Mouse (Mus musculus) hindbrain, embryonic 14.5 days (tissue): ENCODE data around the gene Lipc. TPM values are rescaled to one million over a fixed set of nuclear protein-coding genes. Genes with fewer than 3 reads are reported as not detected.

Experiments
- ATAC-seq: fragments of 200-750 bp; cut with Nextera tagmentation; 2 replicates; pipeline ENCODE4 v1.8.0; 2017; ENCODE audit warnings: moderate number of reproducible peaks, mild to moderate bottlenecking, moderate TSS enrichment, moderate library complexity; ENCODE audit not compliant: low FRiP score
- DNase-seq: peaks from one replicate; pipeline ENCODE4 v3.0.0-alpha.2; 2015; ENCODE audit warnings: low spot score
- H3K27ac ChIP-seq: fragments of 300-500 bp; sonication (generic); 2 replicates; pipeline ENCODE4 v1.5.1; 2014; ENCODE audit warnings: mild to moderate bottlenecking, moderate library complexity
- H3K27me3 ChIP-seq: fragments of 300-500 bp; sonication (generic); 2 replicates; pipeline ENCODE4 v1.6.1; 2014; ENCODE audit warnings: mild to moderate bottlenecking, low read length, mixed read lengths; ENCODE audit not compliant: control insufficient read depth, insufficient read depth
- H3K36me3 ChIP-seq: fragments of 300-500 bp; sonication (generic); replicated peaks from 2 replicates; pipeline ENCODE4 v1.6.1; 2014; ENCODE audit not compliant: control insufficient read depth, insufficient read depth
- H3K4me1 ChIP-seq: fragments of 300-500 bp; sonication (generic); replicated peaks from 2 replicates; pipeline ENCODE4 v1.6.1; 2014; ENCODE audit warnings: antibody characterized with exemption, low read length, mixed read lengths; ENCODE audit not compliant: control insufficient read depth, insufficient read depth
- H3K4me2 ChIP-seq: fragments of 300-500 bp; sonication (generic); replicated peaks from 2 replicates; pipeline ENCODE4 v1.6.1; 2014; ENCODE audit warnings: mild to moderate bottlenecking, moderate library complexity
- H3K4me3 ChIP-seq: fragments of 300-500 bp; sonication (generic); replicated peaks from 2 replicates; pipeline ENCODE4 v1.5.1; 2014; ENCODE audit warnings: mild to moderate bottlenecking, low read length
- H3K9ac ChIP-seq: fragments of 300-500 bp; sonication (generic); 2 replicates; pipeline ENCODE4 v1.6.1; 2014
- H3K9me3 ChIP-seq: fragments of 300-500 bp; sonication (generic); 2 replicates; pipeline ENCODE4 v1.6.1; 2016; ENCODE audit warnings: low read length; ENCODE audit not compliant: control insufficient read depth
- WGBS: fragments of 180-500 bp; shearing (Covaris S2); extraction: QIAGEN DNeasy Blood & Tissue Kit; methylation state at CpG from one replicate; pipeline ENCODE4 v1.1.7; 2014; 5-methylcytosine and 5-hydroxymethylcytosine counted together
- polyA plus RNA-seq: library from polyadenylated mRNA; unstranded; fragments of >200 nt; fragmentation: Nextera tagmentation; extraction: Ambion mirVana; gene quantifications from 2 replicates; pipeline ENCODE4 v1.2.1, GENCODE M21; 2014

Lipc gene
- 0.11 and 0.12 TPM in 2 replicates for polyA plus RNA-seq

DNA sequence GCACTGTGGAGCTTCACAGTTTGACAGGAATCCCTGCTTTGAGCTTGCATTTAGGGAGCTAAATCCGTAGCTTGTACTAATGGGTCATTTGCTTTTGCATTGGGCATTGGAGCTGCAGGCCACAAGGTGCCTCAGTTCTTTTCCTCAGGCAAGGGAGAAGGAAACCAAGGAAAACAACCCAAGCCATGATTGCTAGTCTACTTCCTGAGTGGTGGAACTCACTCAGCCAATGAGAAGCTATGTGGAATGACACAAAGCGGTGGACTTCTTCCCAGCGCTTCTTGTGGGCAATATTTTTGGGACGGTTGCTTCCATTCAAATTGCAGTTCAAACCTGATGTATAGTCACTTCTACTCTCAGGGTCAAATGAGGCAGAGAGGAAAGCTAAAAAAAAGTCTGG, at the start of gene Lipc:
Lipc (minus strand) TSS at position 101 of the 400 bp plus-strand sequence.
- H3K9me3 ChIP-seq: no peaks in the 10 kb centered on the region
- WGBS: 92% methylated on average over 4 of the region's 4 CpGs
- H3K4me3 ChIP-seq: no peak within 1 kb of the TSS
- DNase-seq (no peak), ATAC-seq (no peak)
- no peaks in the 10 kb centered on the region for H3K4me1 ChIP-seq
- H3K36me3 ChIP-seq: no peaks in the 10 kb centered on the region
- H3K27me3 ChIP-seq: no peaks in the 10 kb centered on the region
- no peak within 1 kb of the TSS for H3K9ac ChIP-seq
- no peak within 1 kb of the TSS for H3K27ac ChIP-seq
- no peak within 1 kb of the TSS for H3K4me2 ChIP-seq

DNA sequence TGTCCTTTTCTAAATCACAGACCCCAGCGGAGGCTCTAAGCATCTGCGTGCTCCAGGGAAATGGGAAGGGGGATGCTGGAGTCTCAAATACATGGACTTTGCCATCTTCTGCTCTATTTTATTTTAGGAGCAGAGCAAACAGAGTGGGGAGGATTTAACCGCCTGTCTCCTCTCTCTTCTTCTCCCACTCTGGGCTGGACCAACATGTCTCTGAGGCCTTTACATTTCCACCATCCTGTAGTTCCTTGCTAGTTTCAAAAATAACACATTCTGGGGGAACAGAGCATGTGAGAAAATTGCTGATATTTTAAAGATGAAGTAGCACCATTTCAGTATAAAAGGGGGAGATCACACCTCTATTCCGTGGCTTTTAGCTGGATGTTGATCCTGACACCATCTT, 47.1 kb upstream of the Lipc start:
- DNase-seq (no peak), ATAC-seq (no peak)
- peaks cover 8% of the 10 kb centered on the region for H3K9me3 ChIP-seq
- H3K9ac ChIP-seq: no peak overlapping the region
- no peaks in the 10 kb centered on the region for H3K36me3 ChIP-seq
- no peak overlapping the region for H3K4me2 ChIP-seq
- no peaks in the 10 kb centered on the region for H3K4me1 ChIP-seq
- no peak overlapping the region for H3K27ac ChIP-seq
- WGBS: 87% methylated on average over 4 of the region's 4 CpGs
- no peaks in the 10 kb centered on the region for H3K27me3 ChIP-seq
- no peak overlapping the region for H3K4me3 ChIP-seq

DNA sequence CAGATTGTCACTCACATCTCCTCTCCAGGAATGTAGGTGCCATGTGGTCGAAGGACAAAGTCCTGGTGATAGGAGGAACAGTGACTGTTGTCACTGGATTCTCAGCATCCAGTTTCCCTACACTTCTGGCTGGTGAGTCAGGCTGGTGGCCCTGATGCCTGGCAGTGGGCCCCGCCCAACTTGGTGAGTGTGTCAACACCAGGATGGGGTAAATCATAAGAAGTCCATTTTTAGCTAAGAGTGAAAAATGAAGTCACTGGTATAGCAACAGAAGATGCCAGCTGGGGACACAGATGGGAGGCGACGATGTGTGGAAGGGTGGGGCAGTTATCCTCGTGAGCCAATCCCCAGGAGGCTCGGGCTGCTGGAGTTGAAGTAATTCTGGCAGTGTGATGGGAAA, 46.7 kb upstream of the Lipc start:
- DNase-seq (no peak), ATAC-seq (no peak)
- Histone ChIP-seq H3K4me2 (no peak overlapping the region), H3K27me3 (no peaks in the 10 kb centered on the region), H3K4me3 (no peak overlapping the region), H3K9me3 (peaks cover 8% of the 10 kb centered on the region), H3K36me3 (no peaks in the 10 kb centered on the region), H3K9ac (no peak overlapping the region), H3K4me1 (no peaks in the 10 kb centered on the region), H3K27ac (no peak overlapping the region)
- 67% methylated on average over 6 of the region's 6 CpGs for WGBS

DNA sequence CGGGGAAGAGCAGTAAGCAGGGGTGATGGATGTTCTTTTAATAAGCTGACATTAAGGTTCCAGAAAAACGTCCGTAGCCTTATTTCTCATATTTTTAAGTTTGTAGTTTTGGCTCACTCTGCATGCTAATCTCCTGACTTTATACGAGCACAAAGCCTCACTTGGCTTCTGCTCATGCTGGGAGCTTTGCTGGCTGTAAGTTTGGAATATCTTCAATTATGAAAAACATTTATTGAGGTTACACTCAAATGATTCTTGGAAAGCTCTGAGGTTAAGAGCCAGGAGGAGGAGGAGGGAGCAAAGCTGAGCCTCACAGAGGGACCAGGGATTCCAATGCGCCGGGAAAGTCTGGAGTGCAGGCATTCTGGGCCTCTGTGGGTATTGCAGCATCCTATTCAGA, 41.3 kb upstream of the Lipc start:
- no peak overlapping the region for H3K27ac ChIP-seq
- peaks cover 8% of the 10 kb centered on the region for H3K9me3 ChIP-seq
- WGBS: 54% methylated on average over 6 of the region's 6 CpGs
- no peaks in the 10 kb centered on the region for H3K27me3 ChIP-seq
- DNase-seq: no peak
- no peaks in the 10 kb centered on the region; the same call in 1 of the 2 replicates for H3K4me1 ChIP-seq
- no peak overlapping the region for H3K4me3 ChIP-seq
- no peak overlapping the region for H3K9ac ChIP-seq
- no peaks in the 10 kb centered on the region for H3K36me3 ChIP-seq
- H3K4me2 ChIP-seq: no peak overlapping the region
- ATAC-seq: no peak

DNA sequence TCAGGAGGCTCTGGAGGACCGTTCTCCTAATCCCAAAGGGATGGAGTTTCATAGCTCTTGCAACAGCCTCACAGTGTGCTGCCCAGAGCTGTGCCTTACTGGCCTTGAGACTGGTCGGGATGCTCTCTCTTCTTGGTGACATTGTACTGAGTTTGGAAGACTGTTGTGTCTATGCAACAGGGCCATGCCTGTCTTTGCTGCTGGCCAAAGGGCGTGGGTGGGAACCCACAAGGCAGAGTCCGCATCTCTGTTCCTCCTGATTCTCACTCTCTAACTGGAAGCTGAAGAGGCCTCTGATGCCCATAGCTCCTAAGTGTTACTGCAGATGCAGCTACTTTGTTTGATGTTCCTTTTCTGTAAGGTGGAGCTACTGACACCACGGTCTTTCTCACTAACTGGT, 39.4 kb upstream of the Lipc start:
- Histone ChIP-seq H3K27me3 (no peaks in the 10 kb centered on the region), H3K9me3 (peaks cover 4% of the 10 kb centered on the region), H3K4me3 (no peak overlapping the region), H3K9ac (no peak overlapping the region), H3K4me1 (no peaks in the 10 kb centered on the region; the same call in 1 of the 2 replicates), H3K36me3 (no peaks in the 10 kb centered on the region), H3K4me2 (no peak overlapping the region), H3K27ac (no peak overlapping the region)
- ATAC-seq (no peak), DNase-seq (no peak)
- WGBS: 89% methylated on average over 5 of the region's 5 CpGs

DNA sequence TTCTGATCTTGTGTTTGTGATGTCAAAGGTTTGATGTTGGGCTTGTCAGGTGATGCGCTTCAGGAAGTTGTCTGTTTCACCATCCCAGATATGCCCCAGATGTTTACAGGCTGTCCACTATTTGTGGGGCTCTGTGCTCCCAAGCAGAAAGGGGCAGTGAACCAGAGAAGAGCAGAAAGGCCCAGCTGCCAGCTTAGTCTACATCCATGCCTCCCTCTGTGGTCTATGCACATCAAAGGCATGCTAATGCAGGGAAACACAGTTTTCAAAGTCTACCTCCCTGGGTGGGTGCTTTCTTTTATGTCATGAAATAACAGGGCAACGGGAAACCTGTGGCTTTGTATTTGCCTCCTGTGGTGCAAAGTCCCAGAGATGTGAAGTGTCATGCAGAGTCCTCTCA, 35.2 kb upstream of the Lipc start:
- Histone ChIP-seq H3K9me3 (no peaks in the 10 kb centered on the region), H3K4me3 (no peak overlapping the region), H3K27me3 (no peaks in the 10 kb centered on the region), H3K36me3 (no peaks in the 10 kb centered on the region), H3K27ac (0 out of 2 replicates have a peak overlapping the region, but pooled peaks have one; percentile 5), H3K9ac (no peak overlapping the region), H3K4me1 (no peaks in the 10 kb centered on the region), H3K4me2 (no peak overlapping the region)
- WGBS: 36% methylated on average over 2 of the region's 2 CpGs
- ATAC-seq (no peak), DNase-seq (no peak)

DNA sequence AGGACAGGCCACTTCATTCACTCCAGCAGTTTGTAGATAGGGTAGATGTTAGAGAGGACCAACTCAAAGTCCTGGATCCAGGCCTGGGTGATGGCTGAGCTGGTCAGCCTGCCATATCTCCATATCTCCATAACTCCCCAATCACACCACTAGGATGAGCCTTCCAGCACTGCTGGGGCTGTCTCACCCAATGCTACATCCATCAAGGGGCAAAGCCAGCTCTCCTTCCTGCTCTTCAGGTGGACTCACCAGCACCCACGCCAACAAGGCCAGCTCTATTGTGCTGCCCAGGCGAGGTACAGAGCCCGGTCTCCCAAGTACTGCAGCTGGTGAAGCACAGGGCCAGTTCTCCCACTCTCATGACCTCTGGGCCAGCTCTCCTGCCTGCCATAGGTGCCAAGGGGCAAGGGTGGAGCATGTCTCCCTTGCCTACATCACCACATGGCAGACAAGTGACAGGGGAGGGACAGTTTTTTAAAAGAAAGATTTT, 31.0 kb upstream of the Lipc start:
- Histone ChIP-seq H3K27ac (no peak overlapping the region), H3K4me2 (no peak overlapping the region), H3K9ac (no peak overlapping the region), H3K9me3 (0 out of 2 replicates have a peak, but pooled peaks cover 6% of the 10 kb centered on the region), H3K27me3 (no peaks in the 10 kb centered on the region), H3K4me3 (no peak overlapping the region), H3K36me3 (no peaks in the 10 kb centered on the region), H3K4me1 (no peaks in the 10 kb centered on the region)
- 97% methylated on average over 3 of the region's 3 CpGs for WGBS
- DNase-seq: no peak
- ATAC-seq: no peak

DNA sequence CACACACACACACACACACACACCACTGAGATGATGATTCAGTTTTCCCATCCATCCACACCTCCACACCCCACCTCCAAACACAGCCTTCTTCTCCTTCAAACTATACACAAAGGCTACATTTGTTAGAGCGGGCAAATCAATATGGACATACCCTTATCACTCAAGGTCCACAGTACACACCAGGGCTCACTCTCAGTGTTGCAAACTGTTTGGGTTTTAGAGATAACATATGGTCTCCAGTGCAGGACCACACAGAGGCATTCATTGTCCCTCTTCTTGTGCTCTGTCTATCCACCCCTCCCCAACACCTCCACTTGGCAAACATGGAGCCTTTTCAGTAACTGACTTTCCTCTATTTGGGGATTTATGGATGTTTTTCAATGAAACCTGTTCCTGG, 29.7 kb upstream of the Lipc start:
- H3K27ac ChIP-seq: no peak overlapping the region
- no peak for ATAC-seq
- 87% methylated on average over 1 of the region's 1 CpGs for WGBS

DNA sequence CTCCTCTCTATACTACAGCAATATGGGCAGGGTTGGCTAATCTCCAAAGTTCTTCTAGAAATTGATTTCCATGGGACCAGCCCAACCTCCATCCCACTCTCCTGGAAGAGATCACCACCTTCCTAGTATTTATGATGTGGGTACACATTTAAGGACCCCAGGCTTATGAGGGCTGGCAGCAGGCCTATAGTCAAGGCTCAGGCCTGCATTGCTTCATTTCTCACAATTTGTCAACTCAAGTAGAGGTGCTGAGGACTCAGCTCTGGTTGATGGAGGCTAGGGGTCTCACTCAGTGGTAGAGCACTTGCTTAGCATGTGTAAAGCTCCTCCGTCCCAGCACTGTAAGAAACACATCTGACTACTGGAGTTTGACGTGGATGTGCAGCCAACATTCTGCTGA, 27.6 kb upstream of the Lipc start:
- Histone ChIP-seq H3K9ac (no peak overlapping the region), H3K36me3 (no peaks in the 10 kb centered on the region), H3K27me3 (no peaks in the 10 kb centered on the region), H3K9me3 (0 out of 2 replicates have a peak, but pooled peaks cover 6% of the 10 kb centered on the region), H3K4me1 (no peaks in the 10 kb centered on the region), H3K27ac (no peak overlapping the region), H3K4me3 (no peak overlapping the region), H3K4me2 (no peak overlapping the region)
- ATAC-seq: no peak
- DNase-seq: no peak
- 90% methylated on average over 2 of the region's 2 CpGs for WGBS

More for the DNA sequence above, 29.7 kb upstream of the Lipc start:
- Histone ChIP-seq H3K9me3 (0 out of 2 replicates have a peak, but pooled peaks cover 6% of the 10 kb centered on the region), H3K4me3 (no peak overlapping the region), H3K4me2 (no peak overlapping the region), H3K9ac (no peak overlapping the region), H3K27me3 (no peaks in the 10 kb centered on the region), H3K4me1 (no peaks in the 10 kb centered on the region), H3K36me3 (no peaks in the 10 kb centered on the region)
- no peak for DNase-seq

DNA sequence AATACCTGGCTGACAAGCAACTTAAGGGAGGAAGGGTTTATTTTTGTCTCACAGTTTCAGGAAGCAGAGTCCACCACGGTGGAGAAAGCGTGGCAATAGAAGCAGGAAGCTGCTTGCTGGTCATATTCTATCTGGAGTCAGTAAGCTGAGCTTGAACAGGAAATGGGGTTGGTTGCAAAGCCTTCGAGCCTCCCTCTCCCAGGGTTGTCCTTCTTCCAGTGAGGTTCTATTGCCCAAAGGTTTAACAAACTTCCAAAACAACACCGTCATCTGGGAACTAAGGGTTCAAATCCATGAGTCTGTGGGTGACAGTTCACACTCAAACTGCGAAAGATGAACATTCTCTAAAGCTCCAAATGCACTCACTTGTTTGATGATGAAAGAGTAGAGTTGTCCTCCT, 27.1 kb upstream of the Lipc start:
- no peaks in the 10 kb centered on the region for H3K27me3 ChIP-seq
- H3K4me1 ChIP-seq: no peaks in the 10 kb centered on the region
- no peak overlapping the region for H3K27ac ChIP-seq
- 0 out of 2 replicates have a peak, but pooled peaks cover 6% of the 10 kb centered on the region for H3K9me3 ChIP-seq
- no peak overlapping the region for H3K9ac ChIP-seq
- no peaks in the 10 kb centered on the region for H3K36me3 ChIP-seq
- ATAC-seq: no peak
- no peak for DNase-seq
- no peak overlapping the region for H3K4me3 ChIP-seq
- WGBS: 92% methylated on average over 5 of the region's 5 CpGs
- H3K4me2 ChIP-seq: no peak overlapping the region
